Mouse (Mus musculus) MEL (cell line): ENCODE results near the gene Spdye4a. TPM values are rescaled to one million over a fixed set of nuclear protein-coding genes. Genes with fewer than 3 reads are reported as not detected.

Experiments
- DNase-seq: peaks from one replicate; pipeline ENCODE4 v3.0.0; 2011; ENCODE audit warnings: low read depth, low spot score
- H3K27ac ChIP-seq: 2 replicates; pipeline ENCODE4 v1.5.1; 2012; ENCODE audit warnings: low read depth, mild to moderate bottlenecking, control low read depth, low read length, moderate library complexity; ENCODE audit not compliant: control insufficient read depth
- H3K27me3 ChIP-seq, 2 experiments: fragments of 150-350 bp in 1 of 2; sonication (generic) in 1 of 2; 2 replicates each; pipeline ENCODE4 v1.6.1; 2012; ENCODE audit warnings: low read length in 2 of 2, mild to moderate bottlenecking in 2 of 2, improper control_type of control experiment in 1 of 2, moderate library complexity in 1 of 2; ENCODE audit not compliant: insufficient read depth in 2 of 2, control insufficient read depth in 1 of 2
- H3K36me3 ChIP-seq, 2 experiments: 2 replicates each; pipeline ENCODE4 v1.6.1; 2012 to 2014; ENCODE audit warnings: low read length in 2 of 2, improper control_type of control experiment in 1 of 2, inconsistent platforms in 1 of 2, mild to moderate bottlenecking in 1 of 2; ENCODE audit not compliant: insufficient read depth in 2 of 2, control insufficient read depth in 1 of 2
- H3K4me1 ChIP-seq, 2 experiments: fragments of 150-350 bp in 1 of 2; sonication (generic) in 1 of 2; 2 replicates each; pipeline ENCODE4 v1.6.1; 2012; ENCODE audit warnings: low read length in 2 of 2, improper control_type of control experiment in 1 of 2, mild to moderate bottlenecking in 1 of 2; ENCODE audit not compliant: insufficient read depth in 2 of 2, control insufficient read depth in 1 of 2
- H3K4me3 ChIP-seq, 2 experiments: fragments of 150-350 bp in 1 of 2; sonication (generic) in 1 of 2; 2 replicates each; pipeline ENCODE4 v1.5.1; 2012; ENCODE audit warnings: low read depth in 2 of 2, low read length in 2 of 2, mild to moderate bottlenecking in 2 of 2, moderate library complexity in 2 of 2, control low read depth in 1 of 2, improper control_type of control experiment in 1 of 2; ENCODE audit not compliant: control insufficient read depth in 1 of 2, insufficient read depth in 1 of 2
- H3K79me2 ChIP-seq: 2 replicates; pipeline ENCODE4 v1.6.1; 2012; ENCODE audit warnings: mild to moderate bottlenecking, low read length, moderate library complexity; ENCODE audit not compliant: control insufficient read depth, poor library complexity, insufficient read depth
- H3K9ac ChIP-seq: 2 replicates; pipeline ENCODE4 v1.6.1; 2012; ENCODE audit warnings: low read depth, mild to moderate bottlenecking, control low read depth, low read length, moderate library complexity; ENCODE audit not compliant: control insufficient read depth, poor library complexity, severe bottlenecking
- H3K9me3 ChIP-seq: fragments of 150-350 bp; sonication (generic); replicated peaks from 2 replicates; pipeline ENCODE4 v1.6.1; 2012; ENCODE audit warnings: mild to moderate bottlenecking, low read length, improper control_type of control experiment, moderate library complexity; ENCODE audit not compliant: insufficient read depth
- BHLHE40 ChIP-seq: IDR thresholded peaks from 2 replicates; pipeline ENCODE4 v1.6.1; 2012; ENCODE audit warnings: low read depth, mild to moderate bottlenecking, inconsistent platforms, low read length, improper control_type of control experiment, borderline replicate concordance
- CHD1 ChIP-seq: IDR thresholded peaks from 2 replicates; pipeline ENCODE4 v1.6.1; 2012; ENCODE audit warnings: low read depth, mild to moderate bottlenecking, inconsistent platforms, low read length, improper control_type of control experiment
- CHD2 ChIP-seq: IDR thresholded peaks from 2 replicates; pipeline ENCODE4 v1.6.1; 2011; ENCODE audit warnings: low read length, improper control_type of control experiment
- CTCF ChIP-seq, 3 experiments: IDR thresholded peaks in 2 of 3; conservative IDR thresholded peaks in 1 of 3; 2 replicates each; pipeline ENCODE4 v1.5.1; 2011 to 2012; ENCODE audit warnings: low read length in 3 of 3, low read depth in 2 of 3, mild to moderate bottlenecking in 2 of 3, improper control_type of control experiment in 1 of 3, inconsistent platforms in 1 of 3, mixed read lengths in 1 of 3, moderate library complexity in 1 of 3; ENCODE audit not compliant: control insufficient read depth in 1 of 3, insufficient read depth in 1 of 3, poor library complexity in 1 of 3, severe bottlenecking in 1 of 3
- E2F4 ChIP-seq: IDR thresholded peaks from 2 replicates; pipeline ENCODE4 v1.6.1; 2011; ENCODE audit warnings: low read depth, low read length, improper control_type of control experiment, borderline replicate concordance
- ELF1 ChIP-seq: IDR thresholded peaks from 2 replicates; pipeline ENCODE4 v1.6.1; 2014; ENCODE audit warnings: low read depth, mild to moderate bottlenecking, inconsistent platforms, low read length, improper control_type of control experiment, moderate library complexity
- EP300 ChIP-seq, 2 experiments: IDR thresholded peaks; 2 replicates each; pipeline ENCODE4 v1.6.1; 2011; ENCODE audit warnings: improper control_type of control experiment in 2 of 2, low read length in 2 of 2, low read depth in 1 of 2, mild to moderate bottlenecking in 1 of 2
- ETS1 ChIP-seq: IDR thresholded peaks from 2 replicates; pipeline ENCODE4 v1.6.1; 2012; ENCODE audit warnings: low read depth, mild to moderate bottlenecking, inconsistent platforms, low read length, improper control_type of control experiment, moderate library complexity
- GABPA ChIP-seq: IDR thresholded peaks from 2 replicates; pipeline ENCODE4 v1.6.1; 2012; ENCODE audit warnings: low read depth, mild to moderate bottlenecking, inconsistent platforms, low read length, improper control_type of control experiment, moderate library complexity
- GATA1 ChIP-seq: IDR thresholded peaks from 2 replicates; pipeline ENCODE4 v1.6.1; 2011; ENCODE audit warnings: low read depth, low read length, improper control_type of control experiment
- HCFC1 ChIP-seq: IDR thresholded peaks from 2 replicates; pipeline ENCODE4 v1.6.1; 2012; ENCODE audit warnings: low read depth, mild to moderate bottlenecking, inconsistent platforms, low read length, improper control_type of control experiment, moderate library complexity
- JUND ChIP-seq: IDR thresholded peaks from 2 replicates; pipeline ENCODE4 v1.6.1; 2011; ENCODE audit warnings: low read depth, mild to moderate bottlenecking, improper control_type of control experiment, low read length
- KAT2A ChIP-seq: conservative IDR thresholded peaks from 2 replicates; pipeline ENCODE4 v1.6.1; 2012; ENCODE audit warnings: low read depth, low read length, improper control_type of control experiment, inconsistent platforms
- MAFK ChIP-seq: IDR thresholded peaks from 2 replicates; pipeline ENCODE4 v1.6.1; 2011; ENCODE audit warnings: low read depth, mild to moderate bottlenecking, low read length, improper control_type of control experiment, borderline replicate concordance
- MAX ChIP-seq: IDR thresholded peaks from 2 replicates; pipeline ENCODE4 v1.6.1; 2011; ENCODE audit warnings: low read length, improper control_type of control experiment
- MAZ ChIP-seq: IDR thresholded peaks from 2 replicates; pipeline ENCODE4 v1.6.1; 2012; ENCODE audit warnings: low read depth, mild to moderate bottlenecking, inconsistent platforms, low read length, improper control_type of control experiment
- MEF2A ChIP-seq: IDR thresholded peaks from 2 replicates; pipeline ENCODE4 v1.6.1; 2014; ENCODE audit warnings: low read depth, mild to moderate bottlenecking, inconsistent platforms, low read length, improper control_type of control experiment; ENCODE audit not compliant: poor library complexity, insufficient replicate concordance, severe bottlenecking; ENCODE audit errors: extremely low read depth
- MXI1 ChIP-seq: IDR thresholded peaks from 2 replicates; pipeline ENCODE4 v1.6.1; 2011; ENCODE audit warnings: mild to moderate bottlenecking, low read depth, low read length, improper control_type of control experiment
- MYB ChIP-seq: IDR thresholded peaks from 2 replicates; pipeline ENCODE4 v1.6.1; 2011; ENCODE audit warnings: mild to moderate bottlenecking, low read depth, low read length, improper control_type of control experiment
- MYC ChIP-seq: IDR thresholded peaks from 2 replicates; pipeline ENCODE4 v1.6.1; 2011; ENCODE audit warnings: low read depth, mild to moderate bottlenecking, low read length, improper control_type of control experiment, moderate library complexity
- NELFE ChIP-seq: IDR thresholded peaks from 2 replicates; pipeline ENCODE4 v1.6.1; 2011; ENCODE audit warnings: low read depth, low read length, improper control_type of control experiment
- NRF1 ChIP-seq: IDR thresholded peaks from 2 replicates; pipeline ENCODE4 v1.6.1; 2014; ENCODE audit warnings: low read depth, mild to moderate bottlenecking, inconsistent platforms, low read length, improper control_type of control experiment, moderate library complexity; ENCODE audit not compliant: poor library complexity, insufficient read depth, severe bottlenecking
- POLR2A ChIP-seq, 2 experiments: IDR thresholded peaks; 2 replicates each; pipeline ENCODE4 v1.6.1; 2011 to 2012; ENCODE audit warnings: low read length in 2 of 2, mild to moderate bottlenecking in 2 of 2, control low read depth in 1 of 2, improper control_type of control experiment in 1 of 2, low read depth in 1 of 2, moderate library complexity in 1 of 2; ENCODE audit not compliant: control insufficient read depth in 1 of 2, insufficient read depth in 1 of 2, poor library complexity in 1 of 2
- POLR2AphosphoS2 ChIP-seq: IDR thresholded peaks from 2 replicates; pipeline ENCODE4 v1.6.1; 2011; ENCODE audit warnings: low read length, improper control_type of control experiment
- POLR2AphosphoS5 ChIP-seq: IDR thresholded peaks from 2 replicates; pipeline ENCODE4 v1.6.1; 2012; ENCODE audit warnings: low read depth, borderline replicate concordance, mild to moderate bottlenecking, inconsistent platforms, low read length, moderate library complexity, mixed read lengths
- RCOR1 ChIP-seq: IDR thresholded peaks from 2 replicates; pipeline ENCODE4 v1.6.1; 2012; ENCODE audit warnings: low read depth, mild to moderate bottlenecking, inconsistent platforms, low read length, improper control_type of control experiment
- SIN3A ChIP-seq: IDR thresholded peaks from 2 replicates; pipeline ENCODE4 v1.6.1; 2012; ENCODE audit warnings: low read length, improper control_type of control experiment, inconsistent platforms
- SMC3 ChIP-seq: IDR thresholded peaks from 2 replicates; pipeline ENCODE4 v1.6.1; 2011; ENCODE audit warnings: low read depth, low read length, improper control_type of control experiment
- TAL1 ChIP-seq: IDR thresholded peaks from 2 replicates; pipeline ENCODE4 v1.6.1; 2012; ENCODE audit warnings: mild to moderate bottlenecking, inconsistent platforms, low read length, moderate library complexity, mixed read lengths
- TBP ChIP-seq: IDR thresholded peaks from 2 replicates; pipeline ENCODE4 v1.8.0; 2011; ENCODE audit warnings: low read depth, low read length, improper control_type of control experiment
- TCF12 ChIP-seq: IDR thresholded peaks from 2 replicates; pipeline ENCODE4 v1.6.1; 2014; ENCODE audit warnings: low read depth, mild to moderate bottlenecking, inconsistent platforms, low read length, improper control_type of control experiment, moderate library complexity
- UBTF ChIP-seq: IDR thresholded peaks from 2 replicates; pipeline ENCODE4 v1.6.1; 2012; ENCODE audit warnings: low read depth, mild to moderate bottlenecking, inconsistent platforms, low read length, improper control_type of control experiment, moderate library complexity, borderline replicate concordance; ENCODE audit not compliant: insufficient read depth
- USF1 ChIP-seq: IDR thresholded peaks from 2 replicates; pipeline ENCODE4 v1.6.1; 2014; ENCODE audit warnings: low read depth, mild to moderate bottlenecking, inconsistent platforms, low read length, improper control_type of control experiment, moderate library complexity
- USF2 ChIP-seq, 2 experiments: IDR thresholded peaks; 2 replicates each; pipeline ENCODE4 v1.6.1; 2011 to 2012; ENCODE audit warnings: improper control_type of control experiment in 2 of 2, low read length in 2 of 2, borderline replicate concordance in 1 of 2, inconsistent platforms in 1 of 2, low read depth in 1 of 2, mild to moderate bottlenecking in 1 of 2; ENCODE audit not compliant: insufficient read depth in 1 of 2
- ZKSCAN1 ChIP-seq: IDR thresholded peaks from 2 replicates; pipeline ENCODE4 v1.6.1; 2012; ENCODE audit warnings: low read depth, mild to moderate bottlenecking, inconsistent platforms, low read length, improper control_type of control experiment, moderate library complexity
- ZNF384 ChIP-seq: IDR thresholded peaks from 2 replicates; pipeline ENCODE4 v1.6.1; 2012; ENCODE audit warnings: low read depth, mild to moderate bottlenecking, inconsistent platforms, low read length, improper control_type of control experiment
- polyA plus RNA-seq, 2 experiments: library from polyadenylated mRNA; stranded (reverse) in 1 of 2; unstranded in 1 of 2; fragments of >175 nt in 1 of 2; fragments of >200 nt in 1 of 2; gene quantifications; 2 replicates each; pipeline versions ENCODE4 v1.2.1 to v1.2.4; 2012; ENCODE audit warnings: low replicate concordance in 2 of 2, low read depth in 1 of 2; ENCODE audit not compliant: insufficient read length in 2 of 2, insufficient read depth in 1 of 2, missing spikeins in 1 of 2
- total RNA-seq: library from RNA; depleted of rRNA; stranded (reverse); fragments of 300-350 nt; gene quantifications from 2 replicates; pipeline ENCODE4 v1.2.3, GENCODE M21; 2012

Spdye4a gene
- total and polyA plus RNA-seq, 3 experiments = not detected

DNA sequence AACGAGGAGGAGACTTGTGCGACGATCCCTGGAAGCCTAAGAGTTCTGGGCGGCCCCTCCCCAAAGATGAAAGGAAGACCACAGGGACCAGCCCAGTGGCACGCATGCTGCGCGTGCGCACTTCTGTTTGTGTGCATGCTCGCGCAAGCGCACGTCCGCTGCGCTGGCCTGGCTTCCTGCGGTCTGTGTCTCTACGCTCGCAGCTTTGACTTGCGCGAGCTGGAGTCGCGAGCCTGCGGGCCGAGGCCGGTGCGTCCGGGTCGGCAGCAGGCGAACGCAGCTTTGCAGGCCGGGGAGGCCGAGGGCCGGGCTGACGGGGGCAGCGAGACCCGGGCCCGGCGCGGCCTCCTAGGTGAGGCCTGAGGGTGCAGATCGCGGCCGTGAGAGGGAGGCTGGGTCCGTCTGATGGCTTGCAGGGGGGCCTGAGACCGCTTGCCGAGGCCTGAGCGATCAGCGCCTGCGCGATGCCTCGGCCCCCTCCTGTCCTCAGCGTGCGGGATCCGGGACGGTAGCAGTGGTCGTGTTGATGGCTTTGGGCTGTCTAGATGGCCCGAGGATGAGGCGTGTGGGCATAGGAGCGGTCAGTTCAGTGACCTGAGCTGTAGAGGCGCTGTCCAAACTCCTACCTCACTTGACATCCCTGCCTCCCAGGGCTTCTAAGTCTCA is 8.5 kb upstream of the Spdye4a start, which contains the start of gene Zfp12:
TSS of gene Zfp12 (plus strand) at position 136 of the 666 bp plus-strand sequence.
- Histone ChIP-seq H3K9ac (peak within 1 kb of the TSS; percentile 86), H3K27me3 (no peaks in the 10 kb centered on the region), H3K9me3 (no peaks in the 10 kb centered on the region), H3K27ac (peak within 1 kb of the TSS; percentile 71), H3K79me2 (peaks cover 8% of the 10 kb centered on the region), H3K4me1 (peaks cover 0 to 17% of the 10 kb centered on the region in 2 experiments; a peak in 2 of 4 replicates), H3K4me3 (peak within 1 kb of the TSS; percentile 63 to 86), H3K36me3 (peaks cover 2 to 10% of the 10 kb centered on the region in 2 experiments; a peak in 3 of 4 replicates)
- DNase-seq = peak; percentile 97
- TF ChIP-seq USF2 (IDR thresholded peaks at IDR 0.05; ENCODE audit: borderline replicate concordance in 1 of 2, insufficient read depth in 1 of 2, low read depth in 1 of 2, low read length in 2 of 2) (no peak), GATA1 (no peak), TCF12 (peak; percentile 39; the same call in 1 of the 2 replicates), HCFC1 (peak; percentile 84), TAL1 (no peak), MXI1 (no peak; the same call in 1 of the 2 replicates), NRF1 (peak; percentile 96), SIN3A (peak; percentile 67), EP300 (IDR thresholded peaks at IDR 0.05; ENCODE audit: low read depth in 1 of 2, low read length in 2 of 2) (no peak), NELFE (peak; percentile 96), ZNF384 (no peak), CHD1 (no peak), MYB (no peak), USF1 (no peak; the same call in 1 of the 2 replicates), MAFK (no peak), CTCF (IDR thresholded peaks at IDR 0.05 in 2 of 3, conservative IDR thresholded peaks at IDR 0.05 in 1 of 3; ENCODE audit: control insufficient read depth in 1 of 3, insufficient read depth in 1 of 3, low read depth in 2 of 3, low read length in 3 of 3, poor library complexity in 1 of 3, severe bottlenecking in 1 of 3) (no peak), POLR2AphosphoS5 (no peak), BHLHE40 (no peak), ELF1 (peak; percentile 65; the same call in 1 of the 2 replicates), TBP (peak; percentile 51; the same call in 1 of the 2 replicates), ZKSCAN1 (no peak), ETS1 (no peak), POLR2A (IDR thresholded peaks at IDR 0.05; ENCODE audit: control insufficient read depth in 1 of 2, insufficient read depth in 1 of 2, low read depth in 1 of 2, low read length in 2 of 2, poor library complexity in 1 of 2) (peak; percentile 78 to 89), MAX (peak; percentile 61), GABPA (no peak), RCOR1 (no peak), MYC (0 out of 2 replicates have a peak, but pooled peaks have one; percentile 43), JUND (no peak), KAT2A (no peak; the same call in 1 of the 2 replicates), MAZ (no peak), SMC3 (no peak), POLR2AphosphoS2 (peak; percentile 82), E2F4 (no peak), UBTF (0 out of 2 replicates have a peak, but pooled peaks have one; percentile 67), CHD2 (no peak), MEF2A (no peak)
